Mouse (Mus musculus) midbrain, embryonic 11.5 days (tissue): ENCODE results near the gene Olfr67. TPM values are rescaled to one million over a fixed set of nuclear protein-coding genes. Genes with fewer than 3 reads are reported as not detected.
"Not testable (repeated sequence)": the region's sequence is repeated elsewhere in the genome, so short reads cannot be mapped to it uniquely, and the experiment has no call there.

ENCODE experiments used
- ATAC-seq: fragments of 200-750 bp; cut with Nextera tagmentation; 2 replicates; pipeline ENCODE4 v1.8.0; 2017; ENCODE audit warnings: moderate TSS enrichment, moderate library complexity; ENCODE audit not compliant: low FRiP score
- DNase-seq: peaks from one replicate; pipeline ENCODE4 v3.0.0; 2015; ENCODE audit warnings: low spot score; ENCODE audit errors: missing footprints
- H3K27ac ChIP-seq: fragments of 300-500 bp; sonication (generic); 2 replicates; pipeline ENCODE4 v1.5.1; 2014; ENCODE audit warnings: low read depth, low read length
- H3K27me3 ChIP-seq: fragments of 300-500 bp; sonication (generic); 2 replicates; pipeline ENCODE4 v1.6.1; 2014; ENCODE audit warnings: mild to moderate bottlenecking, low read length, moderate library complexity, mixed read lengths; ENCODE audit not compliant: control insufficient read depth, insufficient read depth
- H3K36me3 ChIP-seq: fragments of 300-500 bp; sonication (generic); 2 replicates; pipeline ENCODE4 v1.6.1; 2014; ENCODE audit warnings: mild to moderate bottlenecking, low read length, moderate library complexity, mixed read lengths; ENCODE audit not compliant: control insufficient read depth, insufficient read depth
- H3K4me1 ChIP-seq: fragments of 300-500 bp; sonication (generic); 2 replicates; pipeline ENCODE4 v1.6.1; 2014; ENCODE audit warnings: low read length; ENCODE audit not compliant: control insufficient read depth, insufficient read depth
- H3K4me2 ChIP-seq: fragments of 300-500 bp; sonication (generic); 2 replicates; pipeline ENCODE4 v1.6.1; 2014; ENCODE audit warnings: mild to moderate bottlenecking, moderate library complexity
- H3K4me3 ChIP-seq: fragments of 300-500 bp; sonication (generic); 2 replicates; pipeline ENCODE4 v1.5.1; 2014; ENCODE audit warnings: low read depth, low read length
- H3K9ac ChIP-seq: fragments of 300-500 bp; sonication (generic); 2 replicates; pipeline ENCODE4 v1.6.1; 2014; ENCODE audit warnings: low read length
- H3K9me3 ChIP-seq: fragments of 300-500 bp; sonication (generic); 2 replicates; pipeline ENCODE4 v1.6.1; 2016; ENCODE audit warnings: low read length; ENCODE audit not compliant: control insufficient read depth
- WGBS: fragments of 180-500 bp; shearing (Covaris S2); extraction: QIAGEN DNeasy Blood & Tissue Kit; methylation state at CpG from one replicate; pipeline ENCODE4 v1.1.7; 2014; 5-methylcytosine and 5-hydroxymethylcytosine counted together
- polyA plus RNA-seq: library from polyadenylated mRNA; unstranded; fragments of >200 nt; fragmentation: Nextera tagmentation; extraction: Ambion mirVana; gene quantifications from 2 replicates; pipeline ENCODE4 v1.2.1, GENCODE M21; 2014

Olfr67 gene
- polyA plus RNA-seq, 1 experiment from 2014 or later = not detected

- no peak for ATAC-seq
- no peak overlapping the region for H3K4me3 ChIP-seq
- no peaks in the 10 kb centered on the region for H3K27me3 ChIP-seq
Observed at GRCm38 (mm10) chr7:103792669-103793388, 1.2 kb upstream of the Olfr67 start.

GRCm38 (mm10) chr7:103779598-103779997 lies 12.0 kb downstream of the Olfr67 start, which contains the start of gene Olfr68:
TSS of gene Olfr68 (minus strand) at chr7:103779698.
- no peaks in the 10 kb centered on the region for H3K27me3 ChIP-seq
- ATAC-seq = no peak
- no peaks in the 10 kb centered on the region for H3K36me3 ChIP-seq
- H3K4me3 ChIP-seq = no peak within 1 kb of the TSS
- H3K9ac ChIP-seq = no peak within 1 kb of the TSS
- no peaks in the 10 kb centered on the region for H3K4me1 ChIP-seq
- no peak within 1 kb of the TSS for H3K4me2 ChIP-seq
- no peak for DNase-seq
- no peak within 1 kb of the TSS for H3K27ac ChIP-seq
- WGBS = 80% methylated on average over 3 of the region's 3 CpGs
- no peaks in the 10 kb centered on the region for H3K9me3 ChIP-seq

More at GRCm38 (mm10) chr7:103792669-103793388, 1.2 kb upstream of the Olfr67 start:
- Histone ChIP-seq H3K36me3 (no peaks in the 10 kb centered on the region), H3K4me1 (no peaks in the 10 kb centered on the region), H3K27ac (no peak overlapping the region), H3K9ac (no peak overlapping the region), H3K4me2 (no peak overlapping the region), H3K9me3 (no peaks in the 10 kb centered on the region)
- DNase-seq = no peak
- WGBS = 21% methylated on average over 4 of the region's 4 CpGs

GRCm38 (mm10) chr7:103777652-103778051 lies 14.0 kb downstream of the Olfr67 start:
- H3K36me3 ChIP-seq, H3K4me1 ChIP-seq, H3K27ac ChIP-seq, H3K9ac ChIP-seq, H3K27me3 ChIP-seq, H3K9me3 ChIP-seq, H3K4me3 ChIP-seq, H3K4me2 ChIP-seq, DNase-seq, ATAC-seq: not testable (repeated sequence)
- WGBS = 83% methylated on average over 3 of the region's 4 CpGs

GRCm38 (mm10) chr7:103771494-103771893 lies 20.1 kb downstream of the Olfr67 start, which contains the start of gene Olfr69:
TSS of gene Olfr69 (minus strand) at chr7:103771594.
- no peaks in the 10 kb centered on the region for H3K27me3 ChIP-seq
- no peak within 1 kb of the TSS for H3K9ac ChIP-seq
- ATAC-seq (no peak), DNase-seq (no peak)
- H3K27ac ChIP-seq = no peak within 1 kb of the TSS
- H3K4me3 ChIP-seq = no peak within 1 kb of the TSS
- H3K36me3 ChIP-seq = no peaks in the 10 kb centered on the region
- H3K4me2 ChIP-seq = no peak within 1 kb of the TSS
- no peaks in the 10 kb centered on the region for H3K9me3 ChIP-seq
- 73% methylated on average over 2 of the region's 2 CpGs for WGBS
- no peaks in the 10 kb centered on the region for H3K4me1 ChIP-seq

GRCm38 (mm10) chr7:103767687-103768086 lies 23.9 kb downstream of the Olfr67 start:
- not testable (repeated sequence) for DNase-seq, ATAC-seq
- WGBS = 94% methylated on average over 6 of the region's 6 CpGs

GRCm38 (mm10) chr7:103762212-103762611 lies 29.4 kb downstream of the Olfr67 start:
- not testable (repeated sequence) for H3K36me3 ChIP-seq, H3K9ac ChIP-seq, H3K4me2 ChIP-seq, H3K27me3 ChIP-seq, H3K9me3 ChIP-seq, H3K4me3 ChIP-seq, DNase-seq, H3K4me1 ChIP-seq, ATAC-seq, H3K27ac ChIP-seq
- 92% methylated on average over 6 of the region's 6 CpGs for WGBS

More at GRCm38 (mm10) chr7:103767687-103768086, 23.9 kb downstream of the Olfr67 start:
- not testable (repeated sequence) for H3K4me2 ChIP-seq, H3K27ac ChIP-seq, H3K9me3 ChIP-seq, H3K4me1 ChIP-seq, H3K27me3 ChIP-seq, H3K9ac ChIP-seq, H3K4me3 ChIP-seq, H3K36me3 ChIP-seq

- Histone ChIP-seq H3K9me3 (no peaks in the 10 kb centered on the region), H3K27me3 (no peaks in the 10 kb centered on the region), H3K4me2 (no peak within 1 kb of the TSS), H3K27ac (no peak within 1 kb of the TSS), H3K9ac (no peak within 1 kb of the TSS), H3K4me3 (no peak within 1 kb of the TSS), H3K4me1 (no peaks in the 10 kb centered on the region), H3K36me3 (no peaks in the 10 kb centered on the region)
- 55% methylated on average over 2 of the region's 2 CpGs for WGBS
- no peak for DNase-seq
- no peak for ATAC-seq
Observed at GRCm38 (mm10) chr7:103757233-103757632, 34.4 kb downstream of the Olfr67 start, which contains the start of gene Olfr630. TSS of gene Olfr630 (minus strand) at chr7:103757333.

- Histone ChIP-seq H3K4me2 (no peak within 1 kb of the TSS), H3K27me3 (no peaks in the 10 kb centered on the region), H3K4me1 (no peaks in the 10 kb centered on the region), H3K4me3 (no peak within 1 kb of the TSS), H3K27ac (no peak within 1 kb of the TSS), H3K9me3 (no peaks in the 10 kb centered on the region), H3K9ac (no peak within 1 kb of the TSS), H3K36me3 (no peaks in the 10 kb centered on the region)
- 77% methylated on average over 2 of the region's 2 CpGs for WGBS
- ATAC-seq = no peak
- no peak for DNase-seq
Observed at GRCm38 (mm10) chr7:103744843-103745242, 46.8 kb downstream of the Olfr67 start, which contains the start of gene Olfr629. TSS of gene Olfr629 (minus strand) at chr7:103744943.
